Mouse (Mus musculus) stomach, postnatal 0 days (tissue): ENCODE data around the gene Adamtsl4. TPM values are rescaled to one million over a fixed set of nuclear protein-coding genes. Genes with fewer than 3 reads are reported as not detected.
"Not testable (repeated sequence)": the region's sequence is repeated elsewhere in the genome, so short reads cannot be mapped to it uniquely, and the experiment has no call there.

Source experiments
- ATAC-seq: fragments of 200-750 bp; cut with Nextera tagmentation; 2 replicates; pipeline ENCODE4 v1.8.0; 2017; ENCODE audit not compliant: low FRiP score, low TSS enrichment
- DNase-seq: peaks from one replicate; pipeline ENCODE4 v3.0.0-alpha.2; 2016; ENCODE audit warnings: low spot score
- H3K27ac ChIP-seq: fragments of 300-500 bp; sonication (generic); replicated peaks from 2 replicates; pipeline ENCODE4 v1.5.1; 2014; ENCODE audit warnings: mild to moderate bottlenecking, control low read depth
- H3K27me3 ChIP-seq: fragments of 300-500 bp; sonication (generic); 2 replicates; pipeline ENCODE4 v1.6.1; 2014; ENCODE audit warnings: low read length; ENCODE audit not compliant: control insufficient read depth, insufficient read depth
- H3K36me3 ChIP-seq: fragments of 300-500 bp; sonication (generic); 2 replicates; pipeline ENCODE4 v1.6.1; 2014; ENCODE audit warnings: low read length, mixed read lengths; ENCODE audit not compliant: control insufficient read depth, insufficient read depth
- H3K4me1 ChIP-seq: fragments of 300-500 bp; sonication (generic); replicated peaks from 2 replicates; pipeline ENCODE4 v1.6.1; 2014; ENCODE audit warnings: antibody characterized with exemption; ENCODE audit not compliant: control insufficient read depth, insufficient read depth
- H3K4me2 ChIP-seq: fragments of 300-500 bp; sonication (generic); replicated peaks from 2 replicates; pipeline ENCODE4 v1.6.1; 2014; ENCODE audit warnings: low read depth, mild to moderate bottlenecking, control low read depth, moderate library complexity
- H3K4me3 ChIP-seq: fragments of 300-500 bp; sonication (generic); 2 replicates; pipeline ENCODE4 v1.5.1; 2014; ENCODE audit warnings: low read depth, low read length, control low read depth
- H3K9ac ChIP-seq: fragments of 300-500 bp; sonication (generic); 2 replicates; pipeline ENCODE4 v1.6.1; 2014; ENCODE audit warnings: mild to moderate bottlenecking, low read length, control low read depth, mixed read lengths
- H3K9me3 ChIP-seq: fragments of 300-500 bp; sonication (generic); 2 replicates; pipeline ENCODE4 v1.6.1; 2016; ENCODE audit warnings: low read length; ENCODE audit not compliant: control insufficient read depth
- CTCF ChIP-seq: IDR thresholded peaks from 2 replicates; pipeline ENCODE4 v1.5.1; 2016; ENCODE audit warnings: antibody characterized with exemption, low read depth, mild to moderate bottlenecking, moderate library complexity
- EP300 ChIP-seq: optimal IDR thresholded peaks from 2 replicates; pipeline ENCODE3; 2016; ENCODE audit warnings: antibody characterized with exemption
- WGBS: fragments of 180-500 bp; shearing (Covaris S2); extraction: QIAGEN DNeasy Blood & Tissue Kit; methylation state at CpG from one replicate; pipeline ENCODE4 v1.1.7; 2014; 5-methylcytosine and 5-hydroxymethylcytosine counted together
- polyA plus RNA-seq: library from polyadenylated mRNA; unstranded; fragments of >200 nt; fragmentation: Nextera tagmentation; extraction: Ambion mirVana; gene quantifications from 2 replicates; pipeline ENCODE4 v1.2.1, GENCODE M21; 2015

The Adamtsl4 gene
- polyA plus RNA-seq, 1 experiment from 2014 or later, result 9.4 TPM

GRCm38 (mm10) chr3:95672861-95673706 lies 14.6 kb downstream of the Adamtsl4 start:
- Histone ChIP-seq H3K4me2 (peak overlapping the region; percentile 44; the same call in 1 of the 2 replicates), H3K9me3 (no peaks in the 10 kb centered on the region), H3K4me1 (peaks cover 25% of the 10 kb centered on the region), H3K4me3 (0 out of 2 replicates have a peak overlapping the region, but pooled peaks have one; percentile 17), H3K9ac (peak overlapping the region; percentile 60), H3K27me3 (no peaks in the 10 kb centered on the region), H3K27ac (peak overlapping the region; percentile 99), H3K36me3 (no peaks in the 10 kb centered on the region)
- TF ChIP-seq EP300 (no peak), CTCF (peak; percentile 19; the same call in 1 of the 2 replicates)
- peak; percentile 46 for DNase-seq
- ATAC-seq, result no peak
- 25% methylated on average over 10 of the region's 10 CpGs for WGBS

- ATAC-seq (no peak), DNase-seq (peak; percentile 41)
- Histone ChIP-seq H3K4me3 (no peak overlapping the region), H3K36me3 (no peaks in the 10 kb centered on the region), H3K4me1 (peaks cover 26% of the 10 kb centered on the region), H3K27ac (peak overlapping the region; percentile 99), H3K27me3 (no peaks in the 10 kb centered on the region), H3K9me3 (no peaks in the 10 kb centered on the region), H3K4me2 (no peak overlapping the region), H3K9ac (0 out of 2 replicates have a peak overlapping the region, but pooled peaks have one; percentile 23)
- TF ChIP-seq EP300 (no peak), CTCF (no peak)
- 23% methylated on average over 3 of the region's 3 CpGs for WGBS
These were observed 15.3 kb downstream of the Adamtsl4 start for GRCm38 (mm10) chr3:95672461-95672860.

GRCm38 (mm10) chr3:95671201-95671600 lies 16.5 kb downstream of the Adamtsl4 start:
- no peak overlapping the region for H3K4me3 ChIP-seq
- peaks cover 23% of the 10 kb centered on the region for H3K4me1 ChIP-seq
- H3K4me2 ChIP-seq, result no peak overlapping the region
- DNase-seq (no peak), ATAC-seq (no peak)
- H3K27me3 ChIP-seq, result no peaks in the 10 kb centered on the region
- no peaks in the 10 kb centered on the region for H3K9me3 ChIP-seq
- no peaks in the 10 kb centered on the region for H3K36me3 ChIP-seq
- no peak overlapping the region for H3K9ac ChIP-seq
- 0 out of 2 replicates have a peak overlapping the region, but pooled peaks have one; percentile 99 for H3K27ac ChIP-seq
- WGBS, result 72% methylated on average over 5 of the region's 5 CpGs
- TF ChIP-seq CTCF, result no peak
- no peak for TF ChIP-seq EP300

- not testable (repeated sequence) for H3K4me3 ChIP-seq, ATAC-seq, H3K36me3 ChIP-seq, H3K9me3 ChIP-seq, H3K27me3 ChIP-seq, H3K4me2 ChIP-seq, H3K9ac ChIP-seq, H3K27ac ChIP-seq, DNase-seq
- peak; percentile 53 for TF ChIP-seq CTCF
- WGBS, result 88% methylated on average over 3 of the region's 3 CpGs
- peaks cover 24% of the 10 kb centered on the region for H3K4me1 ChIP-seq
These were observed 17.3 kb downstream of the Adamtsl4 start for GRCm38 (mm10) chr3:95670419-95670818.

GRCm38 (mm10) chr3:95669309-95669665 lies 18.4 kb downstream of the Adamtsl4 start:
- 92% methylated on average over 3 of the region's 3 CpGs for WGBS
- DNase-seq, result no peak
- no peak overlapping the region for H3K4me3 ChIP-seq

More at GRCm38 (mm10) chr3:95669309-95669665, 18.4 kb downstream of the Adamtsl4 start:
- no peaks in the 10 kb centered on the region for H3K27me3 ChIP-seq
- no peaks in the 10 kb centered on the region for H3K9me3 ChIP-seq
- no peaks in the 10 kb centered on the region for H3K36me3 ChIP-seq
- TF ChIP-seq EP300 (no peak), CTCF (no peak)
- no peak overlapping the region for H3K4me2 ChIP-seq
- ATAC-seq, result no peak
- H3K9ac ChIP-seq, result no peak overlapping the region
- peak overlapping the region; percentile 94 for H3K27ac ChIP-seq
- H3K4me1 ChIP-seq, result peaks cover 30% of the 10 kb centered on the region
